ENCODE assay signal across 9 mouse cellular contexts in the genomic region with DNA sequence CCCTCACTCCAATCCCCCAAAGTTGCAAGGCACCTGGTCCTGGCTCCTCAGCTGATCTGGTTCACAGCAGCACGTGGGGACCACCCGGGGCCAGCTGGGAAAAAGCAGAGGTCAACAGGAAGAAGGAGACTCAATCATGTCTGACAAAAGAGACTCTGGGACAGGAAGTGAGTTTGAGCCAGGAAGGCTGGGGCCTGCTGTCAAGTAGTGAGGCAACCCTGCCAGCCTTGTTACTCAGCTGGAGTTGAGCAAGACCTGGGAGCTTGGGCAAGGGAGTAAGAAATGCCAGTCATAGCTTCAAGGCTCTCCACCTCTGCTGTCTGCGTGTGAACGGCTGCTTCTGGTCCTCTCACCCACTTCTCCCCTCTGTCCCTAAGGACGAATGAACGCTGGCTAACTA. TPM values are rescaled to one million over a fixed set of nuclear protein-coding genes. Genes with fewer than 3 reads are reported as not detected.
DNase-seq lines count a peak whose midpoint lies in the region; ATAC-seq lines count a peak whose summit lies in the region.
"Had no signal": no experiment of that assay in that cellular context is flagged by ENCODE, and none has a peak within 500 bp of the region (broad histone marks: within the 10 kb centered on the region; RNA-seq: fewer than 3 reads in every experiment).

A gene (minus strand): TSS at position 111 of the 400 bp plus-strand sequence.

- no peak within 1 kb of the TSS for H3K4me3 ChIP-seq in lung, embryonic 15.5 days
- H3K4me3 ChIP-seq: erythroblast, embryonic 14.5 days had no signal

- H3K27me3 ChIP-seq in lung, embryonic 15.5 days = no peaks in the 10 kb centered on the region

- no peak within 1 kb of the TSS for H3K4me2 ChIP-seq in lung, embryonic 15.5 days

- no peak for DNase-seq in urinary bladder, adult 2 months (ENCODE audit: low spot score)
- no peak for DNase-seq in urinary bladder, postnatal 10 days (ENCODE audit: low spot score)
- peak; percentile 92 for DNase-seq in fibroblast of lung, adult 2 months (ENCODE audit: low read depth)
- peak; percentile 56 to 58 for DNase-seq in heart, postnatal 10 days
- DNase-seq in kidney, postnatal 4 days = peak; percentile 38 to 68
- peak; percentile 57 to 71 for DNase-seq in spleen, postnatal 4 days (ENCODE audit: low spot score in 2 of 2)
- DNase-seq in cerebellum, postnatal 14 days = no peak

- no peak within 1 kb of the TSS for H3K9ac ChIP-seq in lung, embryonic 15.5 days

- no peaks in the 10 kb centered on the region for H3K9me3 ChIP-seq in lung, embryonic 15.5 days

- intact Hi-C loops in heart, postnatal 10 days (cut with DNase I) = loop anchor here (2.0 to 10.0 kb wide), 4 partner anchors 19 to 384 kb away; no protein-coding TSS in a partner anchor

- H3K27ac ChIP-seq in lung, embryonic 15.5 days = peak within 1 kb of the TSS; percentile 69

- WGBS in lung, embryonic 15.5 days = 30% methylated on average over 6 of the region's 6 CpGs

- H3K4me1 ChIP-seq in lung, embryonic 15.5 days = peaks cover 18% of the 10 kb centered on the region

- H3K36me3 ChIP-seq in lung, embryonic 15.5 days = no peaks in the 10 kb centered on the region

- ATAC-seq in lung, embryonic 15.5 days (ENCODE audit: borderline replicate concordance, extremely low read depth, low FRiP score, low TSS enrichment) = peak; percentile 35; the same call in 1 of the 2 replicates

RNA-seq across cellular contexts. Expression of the gene that starts here (rescaled TPM):
- polyA plus RNA-seq in urinary bladder, adult 2 months (2012; rRNA removed) = 68.6 and 78.7 TPM in 2 replicates
- total RNA-seq in heart, postnatal 10 days (2021) = 10 to 100 TPM; 67.3 to 70.9 TPM
- polyA plus RNA-seq in lung, embryonic 15.5 days (2015; fragmentation: Nextera tagmentation; extraction: Ambion mirVana) = 72.8 and 77.1 TPM in 2 replicates

Comparison
In these comparisons a context has a peak if more than half of its experiments do, and no peak if none do; other contexts are left out.
1. DNase-seq: peak in fibroblast of lung, adult 2 months (single experiment), heart, postnatal 10 days (2 of 2), kidney, postnatal 4 days (2 of 2) and spleen, postnatal 4 days (2 of 2); none in urinary bladder, adult 2 months (single experiment), urinary bladder, postnatal 10 days (single experiment) and cerebellum, postnatal 14 days (0 of 2).